Mouse (Mus musculus) adipocyte (in vitro differentiated cells): Measurements from ENCODE around the gene Srsf4.
A peak's percentile ranks its signal among the peaks of the same experiment; 100 is the strongest.

Source experiments
- DNase-seq: peaks from one replicate; pipeline ENCODE4 v3.0.0-alpha.2; 2016; ENCODE audit warnings: low spot score

Gene Srsf4

GRCm38 (mm10) chr4:131873293-131874168, at the start of gene Srsf4:
TSS of gene Srsf4 (plus strand) at chr4:131873617.
- DNase-seq = peak; percentile 92

- DNase-seq = no peak
Observed at GRCm38 (mm10) chr4:131824939-131825338, 48.5 kb upstream of the Srsf4 start.

DNA sequence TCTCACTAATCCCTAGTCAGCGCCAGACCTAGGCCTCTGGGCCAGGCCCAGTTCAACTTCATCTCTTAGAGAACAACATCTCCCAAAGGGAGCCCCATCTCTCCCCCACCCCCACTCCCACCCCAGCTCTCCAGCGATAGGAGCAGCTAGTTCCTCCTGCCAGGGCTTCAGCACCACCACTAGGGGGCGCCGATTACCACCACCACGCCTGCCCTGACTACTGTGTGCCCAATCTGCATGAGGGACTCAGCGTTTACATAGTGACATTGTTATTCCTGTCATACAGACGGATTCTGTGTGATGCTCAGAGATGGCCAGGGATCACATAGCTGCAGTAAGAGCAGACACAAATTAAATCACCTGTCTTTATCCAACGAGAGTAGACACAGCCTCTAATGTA, 47.6 kb upstream of the Srsf4 start:
- no peak for DNase-seq

- DNase-seq = no peak
Observed at GRCm38 (mm10) chr4:131826905-131827304, 46.5 kb upstream of the Srsf4 start.

DNA sequence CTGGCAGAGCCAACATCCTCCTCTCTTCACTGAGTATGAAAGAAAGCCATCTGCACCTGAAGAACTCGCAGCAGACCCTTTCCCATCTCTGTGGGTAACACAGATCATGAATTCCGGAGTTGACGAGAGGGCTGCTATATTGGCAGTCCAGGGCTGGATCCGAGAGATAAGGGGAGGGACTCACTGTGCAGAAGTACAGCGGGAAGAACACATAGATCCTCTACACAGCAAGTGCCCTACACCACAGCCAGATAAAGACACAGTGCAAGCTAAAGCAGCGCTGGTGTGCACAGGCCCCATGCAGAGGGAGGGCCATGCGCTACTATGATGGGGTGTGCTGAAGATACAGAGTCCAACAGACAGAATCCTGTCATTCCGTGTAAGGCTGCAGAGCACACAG, 44.3 kb upstream of the Srsf4 start:
- no peak for DNase-seq

DNA sequence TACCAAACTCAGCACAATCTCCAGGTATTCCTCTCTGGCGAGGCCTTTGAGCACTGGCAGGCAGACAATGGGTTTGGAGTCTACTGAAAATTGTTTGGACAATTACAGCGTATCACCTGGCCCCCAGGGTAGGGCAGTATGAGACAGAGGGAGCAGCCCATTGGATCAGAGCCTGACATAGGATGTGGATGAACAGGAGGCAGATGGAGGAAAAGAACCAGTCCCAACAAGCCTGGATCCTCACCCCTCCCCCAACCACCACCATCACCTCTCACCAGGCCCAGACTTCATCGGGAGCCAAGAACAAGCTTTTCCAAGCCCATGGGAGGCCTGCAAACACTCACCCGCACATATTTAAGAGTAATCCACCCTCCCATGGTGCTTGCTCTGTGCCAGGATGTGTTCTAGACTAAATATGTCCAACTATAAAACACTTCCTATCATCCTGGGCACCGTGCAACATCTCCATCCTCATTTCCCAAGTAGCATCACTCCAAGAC, 41.8 kb upstream of the Srsf4 start:
- DNase-seq = no peak

DNA sequence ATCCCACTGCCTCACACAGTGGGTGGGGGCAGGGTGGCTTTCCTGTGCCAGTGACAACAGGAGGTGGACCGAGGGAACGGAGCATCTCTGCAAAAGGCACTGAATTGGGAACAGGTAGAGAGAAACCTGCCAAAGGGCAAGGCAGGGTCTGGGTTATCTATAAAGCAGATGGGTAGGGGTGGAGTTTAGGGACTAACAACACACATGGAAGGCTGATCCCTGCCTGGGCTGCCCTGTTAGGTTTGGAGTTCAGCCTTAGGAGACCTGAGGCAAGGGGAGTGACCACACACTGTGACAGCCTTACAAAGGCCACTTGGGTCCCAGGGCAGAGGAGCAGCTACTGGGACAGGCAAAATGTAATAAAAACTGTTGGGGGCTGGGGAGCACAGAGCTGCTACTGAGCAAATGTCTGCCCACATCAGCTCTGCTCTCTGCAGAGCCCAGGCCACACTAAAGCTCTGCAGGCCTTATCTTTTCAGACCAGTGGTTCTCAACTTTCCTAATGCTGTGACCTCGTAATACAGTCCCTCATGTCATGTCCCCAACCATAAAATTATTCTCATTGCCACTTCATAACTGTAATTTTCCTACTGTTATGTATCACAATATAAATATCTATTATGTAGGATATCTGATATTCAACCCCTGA, 40.5 kb upstream of the Srsf4 start:
- no peak for DNase-seq

DNA sequence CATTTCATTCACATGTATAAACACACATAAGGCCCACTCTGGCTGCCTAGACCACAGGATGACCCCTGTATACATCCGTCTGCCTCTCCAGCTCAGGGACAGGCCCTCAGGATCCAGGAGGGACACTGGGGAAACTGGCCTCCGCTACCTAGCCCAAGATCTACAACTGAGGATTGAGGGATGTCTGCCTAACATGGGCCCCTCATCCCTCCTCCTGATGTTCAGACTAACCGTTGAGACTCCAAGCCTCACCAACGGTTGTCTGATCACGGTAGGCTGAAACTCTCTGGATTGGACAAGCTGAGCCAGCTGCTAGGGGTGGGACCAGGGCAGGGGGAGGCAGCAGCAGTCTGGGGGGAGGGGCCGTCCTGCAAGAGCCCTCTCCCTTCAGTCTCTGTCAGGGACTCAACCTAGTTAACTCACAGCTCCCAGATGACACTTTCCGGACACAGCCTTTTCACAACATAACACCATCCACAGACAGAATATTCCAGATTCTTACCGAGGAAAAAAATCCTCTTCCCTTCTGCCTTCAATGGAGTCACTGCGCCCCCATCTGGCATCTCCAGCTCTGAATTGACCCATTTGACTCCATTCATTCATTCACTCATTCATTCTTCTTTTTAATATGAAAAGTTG, 39.3 kb upstream of the Srsf4 start:
- no peak for DNase-seq

DNA sequence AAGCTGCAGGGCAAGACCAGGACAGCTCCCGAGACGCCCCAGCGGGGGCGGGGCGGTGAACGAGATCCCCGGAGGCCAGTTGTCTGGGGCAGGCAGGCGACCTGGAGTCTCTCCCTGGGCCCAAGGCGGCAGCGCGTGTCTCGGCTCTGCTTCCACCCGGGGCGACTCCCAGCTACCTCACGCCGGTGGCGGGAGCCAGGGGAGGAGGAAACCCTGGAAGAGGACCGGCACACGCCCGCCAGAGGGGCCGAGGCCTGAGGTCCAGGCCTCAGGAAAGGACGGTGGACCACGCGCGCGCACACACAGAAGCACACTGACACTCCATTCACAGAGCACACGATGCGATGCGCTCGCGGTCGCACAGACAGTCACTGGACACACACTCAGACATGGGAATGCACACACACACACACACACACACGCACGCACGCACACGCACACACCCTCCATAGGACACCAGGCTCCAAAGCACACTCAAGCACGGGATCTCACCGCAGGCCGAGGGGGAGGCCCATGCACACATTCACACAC, 37.0 kb upstream of the Srsf4 start:
- no peak for DNase-seq

DNA sequence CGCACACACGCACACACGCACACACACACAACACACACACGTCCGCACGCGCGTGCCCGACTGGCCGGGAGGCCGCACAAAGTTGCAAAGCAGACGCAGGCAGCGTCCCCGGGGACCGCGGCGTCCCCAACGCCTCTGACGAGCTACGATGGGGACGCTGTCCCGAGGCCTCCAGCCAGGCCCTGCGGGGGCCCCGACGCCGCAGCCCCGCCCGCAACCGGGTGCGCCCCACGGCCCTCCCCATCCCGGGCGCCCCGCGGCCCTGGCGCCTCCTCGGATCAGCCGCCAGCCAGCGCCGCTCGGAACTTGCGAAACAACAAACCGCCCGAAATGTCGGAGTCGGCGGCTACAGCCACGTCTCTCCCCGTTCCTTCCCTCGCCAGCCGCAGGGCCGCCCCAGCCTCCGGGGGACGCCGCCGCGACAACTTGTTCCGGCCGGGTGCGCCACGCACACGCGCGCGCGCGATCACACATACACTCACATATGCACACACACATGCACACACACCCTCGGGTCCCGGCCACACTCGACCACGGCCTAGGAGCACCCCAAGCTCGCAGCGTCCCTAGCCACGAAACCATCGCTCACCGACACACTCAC, 36.4 kb upstream of the Srsf4 start:
- no peak for DNase-seq

DNA sequence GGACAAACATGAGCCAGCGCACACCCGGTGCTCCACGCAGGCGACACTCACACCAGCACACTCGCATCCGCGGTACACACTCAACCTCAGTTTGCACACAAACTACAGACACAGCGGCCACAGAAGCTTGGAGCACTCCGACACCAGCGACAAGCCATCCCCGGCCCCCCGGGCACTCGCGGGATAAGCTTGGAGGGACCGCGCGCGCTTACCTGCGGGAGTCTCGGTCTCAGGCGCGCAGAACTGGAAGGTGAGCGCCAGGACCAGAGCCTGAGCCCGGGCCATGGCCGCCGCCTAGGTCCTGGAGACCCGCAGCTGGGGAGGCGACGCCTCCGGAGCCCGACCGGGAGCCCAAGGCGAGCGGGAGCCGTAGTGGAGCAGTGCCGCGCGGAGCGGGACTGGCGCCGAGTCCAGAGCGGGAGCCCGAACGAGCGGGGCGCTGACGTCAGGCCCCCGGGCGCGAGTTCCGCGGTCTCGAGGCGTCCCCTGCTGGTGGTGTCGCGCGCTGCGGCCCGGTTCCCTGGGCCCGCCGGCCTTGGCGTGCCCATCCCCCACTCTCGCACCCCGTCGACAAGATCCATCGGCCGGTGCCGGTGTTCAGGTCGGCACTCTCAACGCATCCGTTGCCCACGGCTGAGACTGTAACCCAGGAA, 35.4 kb upstream of the Srsf4 start, which contains the start of gene Ptpru:
Gene Ptpru, minus strand, starts transcription at position 417 of the 653 bp plus-strand sequence.
- DNase-seq = no peak

DNA sequence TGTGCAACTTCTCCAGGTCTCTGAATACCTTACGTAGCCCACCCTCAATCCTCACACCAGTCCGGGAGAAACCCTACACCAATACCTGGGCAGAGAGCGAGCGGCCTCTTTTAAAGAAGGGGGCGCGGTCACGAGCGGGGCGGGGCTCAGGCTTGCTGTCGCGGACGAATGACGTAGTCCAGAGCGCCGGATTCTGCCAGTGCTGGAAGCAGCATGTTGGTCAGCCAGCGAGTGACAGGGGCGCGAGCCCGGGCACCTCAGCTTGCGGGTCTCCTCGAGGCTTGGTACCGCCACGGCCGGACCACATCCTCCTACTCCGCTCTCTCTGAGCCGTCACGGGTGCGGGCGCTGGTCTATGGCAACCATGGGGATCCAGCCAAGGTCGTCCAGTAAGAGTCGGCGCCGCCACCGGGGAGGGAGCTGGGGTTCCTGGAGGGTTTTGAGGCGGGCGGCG, 30.1 kb upstream of the Srsf4 start, which contains the start of gene Mecr:
Gene Mecr, plus strand, starts transcription at position 181 of the 454 bp plus-strand sequence.
- DNase-seq = peak; percentile 84

GRCm38 (mm10) chr4:131845991-131846778, 27.2 kb upstream of the Srsf4 start:
- no peak for DNase-seq

GRCm38 (mm10) chr4:131848082-131848481, 25.3 kb upstream of the Srsf4 start:
- no peak for DNase-seq

DNA sequence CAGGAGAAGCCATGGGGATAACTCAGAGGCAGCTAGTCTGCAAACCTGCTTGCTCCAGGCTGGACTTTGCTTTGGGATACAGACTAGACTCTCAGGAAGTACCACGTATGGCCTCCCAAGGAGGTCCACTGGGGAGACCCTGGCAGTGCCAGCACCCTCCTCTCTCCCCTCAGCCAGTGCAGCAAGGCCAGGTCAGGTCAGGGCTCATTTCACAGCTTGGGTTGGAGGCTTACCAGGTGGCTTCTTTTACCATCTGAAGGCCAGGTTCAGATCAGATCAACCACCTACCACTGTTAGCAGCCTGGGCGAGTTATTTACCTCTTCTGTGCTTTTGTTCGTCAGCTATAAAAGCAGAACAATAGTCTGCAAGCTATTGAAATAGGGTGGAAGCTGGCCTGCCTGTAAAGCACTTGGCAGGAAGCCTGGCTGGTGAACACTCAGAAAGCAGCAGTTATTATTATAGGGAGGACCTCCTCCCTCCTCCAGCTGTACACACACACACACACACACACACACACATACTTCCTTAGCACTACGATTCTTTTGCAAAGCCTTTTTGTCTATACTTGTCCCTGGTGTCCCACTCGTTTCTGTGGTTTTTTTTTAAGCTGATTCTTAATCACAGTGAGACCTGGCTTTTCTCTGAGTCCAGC, 23.3 kb upstream of the Srsf4 start:
- peak; percentile 47 for DNase-seq

DNA sequence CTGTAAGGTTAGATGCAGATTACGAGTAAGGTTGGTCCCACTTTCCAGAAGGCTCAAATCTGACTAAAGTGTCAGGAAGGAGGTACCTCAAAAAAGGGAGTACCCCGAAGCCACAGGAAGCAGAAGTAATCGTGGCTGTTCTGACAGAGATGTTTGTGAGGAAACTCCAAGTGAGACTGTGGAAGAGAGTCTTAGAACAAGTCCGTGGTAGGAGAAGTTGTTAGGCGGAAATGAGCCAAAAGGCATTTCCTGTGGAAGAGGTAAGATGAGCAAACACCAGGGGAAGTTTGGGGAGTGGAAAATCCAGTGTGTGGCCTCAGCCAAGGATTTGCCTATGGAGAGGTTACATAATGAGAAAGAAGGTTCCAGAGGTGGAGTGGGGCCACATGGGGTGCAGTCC, 18.5 kb upstream of the Srsf4 start:
- no peak for DNase-seq

DNA sequence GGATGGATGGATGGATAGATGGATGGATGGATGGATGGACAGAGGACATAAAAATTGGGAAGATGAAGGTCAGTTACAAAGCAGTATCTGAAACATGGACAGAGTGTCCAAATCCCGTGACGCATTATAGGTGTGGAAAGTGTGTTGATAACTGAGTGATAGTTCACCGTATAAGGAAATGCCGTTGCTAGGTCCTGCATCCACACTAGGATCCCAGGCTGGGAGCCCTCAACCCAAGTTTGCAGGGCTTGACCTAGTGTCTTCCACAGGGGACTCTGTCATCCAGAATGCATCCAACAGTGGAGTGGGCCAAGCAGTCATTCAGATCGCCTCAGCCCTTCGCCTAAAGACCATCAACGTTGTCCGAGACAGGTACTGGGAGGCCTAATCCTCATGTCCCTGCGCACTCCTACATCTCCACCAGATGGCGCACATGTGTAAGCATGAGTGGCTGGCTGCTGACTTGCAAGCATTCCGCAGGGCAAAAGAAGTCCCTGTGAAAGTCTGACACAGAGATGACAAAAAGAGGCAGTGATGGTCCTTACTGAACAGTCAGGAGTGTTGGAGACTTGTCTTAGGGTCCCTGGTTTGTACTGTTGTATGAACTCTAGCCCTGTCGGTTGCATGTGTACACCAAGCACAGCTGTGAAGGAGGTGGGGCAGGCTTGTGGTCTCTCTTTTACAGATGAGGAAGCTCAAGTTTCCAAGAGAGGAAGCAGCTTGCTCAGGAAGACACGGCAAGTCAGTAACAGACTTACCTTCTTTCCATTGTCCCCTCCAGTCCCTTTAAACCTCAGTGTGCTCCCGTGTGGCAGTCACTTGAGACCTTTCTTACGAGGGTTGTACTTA, 12.7 kb upstream of the Srsf4 start:
- peak; percentile 82 for DNase-seq

GRCm38 (mm10) chr4:131861341-131861739, 12.1 kb upstream of the Srsf4 start:
- no peak for DNase-seq
